Mouse (Mus musculus) layer of hippocampus, postnatal 25 days (tissue): ENCODE results near the gene Larp1. TPM values are rescaled to one million over a fixed set of nuclear protein-coding genes. Genes with fewer than 3 reads are reported as not detected.
A peak's percentile ranks its signal among the peaks of the same experiment; 100 is the strongest.

Experiments used
- DNase-seq, 2 experiments: peaks; one replicate each; pipeline ENCODE4 v3.0.0; 2022; ENCODE audit warnings: mixed read lengths in 2 of 2, low spot score in 1 of 2; ENCODE audit errors: extremely low spot score in 1 of 2
- total RNA-seq, 2 experiments: library from RNA; stranded (reverse); gene quantifications; 2 replicates each; pipeline ENCODE4 v1.2.3; 2021

The Larp1 gene
- total RNA-seq, 2 experiments from 2014 or later: 84.6 to 93.1 TPM

GRCm38 (mm10) chr11:57998872-57999271, 10.0 kb upstream of the Larp1 start:
- DNase-seq: no peak

GRCm38 (mm10) chr11:58003126-58003525, 5.7 kb upstream of the Larp1 start:
- no peak for DNase-seq

GRCm38 (mm10) chr11:58003734-58004133, 5.1 kb upstream of the Larp1 start:
- no peak for DNase-seq

DNA sequence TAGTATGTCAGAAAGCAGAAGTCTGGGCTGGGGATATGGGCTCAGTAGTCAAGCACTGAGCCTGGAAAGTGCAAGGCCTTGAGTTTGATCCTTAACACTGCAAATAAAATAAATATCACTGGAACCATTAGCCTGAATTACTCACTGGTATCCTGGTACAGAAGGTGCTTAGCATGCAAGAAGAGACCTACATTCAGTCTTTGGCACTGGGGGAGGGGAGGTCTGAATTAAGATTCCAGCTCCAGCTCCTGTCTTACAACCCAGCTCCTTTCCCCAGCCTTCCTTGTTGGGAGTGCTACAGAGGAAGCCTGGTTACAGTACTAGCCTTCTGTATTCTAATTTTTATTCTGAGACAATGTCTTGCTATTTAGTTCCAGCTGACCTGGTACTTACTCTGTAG, 3.8 kb upstream of the Larp1 start:
- no peak for DNase-seq

GRCm38 (mm10) chr11:58008013-58008412, 851 bp upstream of the Larp1 start:
- no peak for DNase-seq

DNA sequence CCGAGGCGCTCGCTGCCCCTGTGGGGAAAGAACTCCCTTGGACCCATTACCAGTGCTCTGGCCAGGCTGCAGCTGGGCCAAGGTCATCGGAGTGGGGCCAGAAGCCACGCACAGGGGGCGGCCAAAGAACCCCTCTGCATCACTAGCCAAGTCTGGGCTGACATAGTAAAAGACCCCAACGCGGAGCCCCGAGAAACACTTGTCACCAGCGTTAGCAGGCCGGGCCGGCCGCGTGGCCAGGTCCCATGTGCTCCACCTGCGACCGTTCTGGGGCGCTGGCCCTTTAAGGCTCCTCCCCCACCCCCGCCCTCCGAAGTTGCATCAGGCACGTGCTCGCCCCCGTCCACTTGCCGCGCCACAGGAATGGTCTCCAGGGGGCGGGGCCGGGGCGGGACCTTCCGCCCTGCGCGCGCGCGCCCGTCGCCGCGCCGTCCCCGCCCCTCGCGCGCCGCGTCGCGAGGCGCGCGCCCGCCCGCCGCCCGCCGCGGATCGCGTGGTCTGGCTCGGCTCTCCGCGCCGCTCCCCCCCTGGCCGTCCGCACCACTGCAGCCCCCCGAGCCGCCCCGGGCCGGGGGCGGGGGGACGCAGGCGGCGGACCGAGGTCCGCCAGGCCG, 320 bp upstream of the Larp1 start:
- DNase-seq: peak; percentile 59 to 66

DNA sequence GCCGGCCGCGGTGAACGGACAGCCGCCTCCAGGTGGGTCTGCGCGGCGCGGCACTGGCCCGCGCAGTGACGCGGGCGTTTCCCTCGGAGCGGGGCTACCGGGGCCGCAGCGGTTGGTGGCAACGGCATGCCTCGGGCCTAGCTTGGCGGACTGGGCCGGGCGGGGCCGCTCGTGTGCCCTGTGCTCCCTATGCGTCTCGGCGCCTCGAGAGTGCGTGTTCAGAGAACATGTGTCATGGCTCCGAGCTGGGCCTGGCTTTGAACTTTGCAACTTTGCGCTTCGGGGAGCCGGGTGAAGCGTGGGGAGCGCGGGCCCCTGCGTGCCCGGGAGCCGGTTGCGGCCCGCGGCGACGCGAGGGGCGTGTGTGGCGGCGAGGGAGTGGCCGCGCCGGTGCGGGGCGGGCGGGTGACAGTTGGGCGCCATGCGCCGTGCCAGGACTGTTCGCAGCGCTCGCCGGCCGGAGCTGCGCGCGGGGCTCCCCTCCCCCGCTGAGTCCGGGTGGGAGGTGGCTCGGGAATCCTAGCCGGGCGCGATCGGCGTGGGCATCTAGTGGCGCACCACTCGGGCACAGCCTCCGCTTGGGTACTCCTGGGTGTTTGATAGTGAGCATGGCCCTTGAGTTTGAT, 765 bp downstream of the Larp1 start:
- peak; percentile 44 to 57 for DNase-seq

GRCm38 (mm10) chr11:58010226-58010781, 1.4 kb downstream of the Larp1 start:
- DNase-seq: no peak

DNA sequence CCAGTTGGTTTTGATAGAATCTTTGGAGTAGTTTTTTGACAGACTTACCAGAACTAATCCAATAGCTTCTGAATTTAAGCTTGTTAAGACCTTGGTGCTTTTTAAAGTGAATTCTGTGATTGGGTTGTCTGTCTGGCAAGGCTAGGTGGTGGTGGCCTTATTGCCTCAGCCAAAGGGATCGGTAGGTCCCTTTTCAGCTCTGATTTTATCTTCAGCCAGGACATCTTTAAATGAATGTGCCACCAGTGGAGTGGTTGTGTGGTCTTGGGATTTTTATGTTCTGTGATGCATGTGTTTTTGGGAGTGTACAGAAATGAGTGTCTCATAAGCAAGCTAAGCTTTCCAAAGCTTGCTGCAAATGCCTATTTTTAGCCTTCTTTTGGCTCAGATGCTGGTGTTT, 2.1 kb downstream of the Larp1 start:
- no peak for DNase-seq

DNA sequence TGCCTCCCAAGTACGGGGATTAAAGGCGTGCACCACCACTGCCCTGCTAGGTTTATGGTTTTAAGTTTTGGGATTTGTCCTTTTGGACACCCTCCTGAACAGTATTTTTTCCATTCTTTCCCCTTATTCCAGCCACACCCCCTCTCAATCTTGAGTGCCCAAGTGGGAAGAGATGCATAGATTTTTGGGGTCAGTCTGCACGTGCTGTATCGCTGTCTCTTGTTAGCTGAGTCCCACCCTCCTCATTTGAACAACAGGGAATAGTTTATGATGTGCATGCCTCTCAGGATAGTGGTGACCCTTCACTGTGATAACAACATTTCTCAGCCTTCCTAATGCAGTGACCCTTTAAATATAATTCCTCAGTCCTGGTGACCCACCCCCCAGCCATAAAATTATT, 2.9 kb downstream of the Larp1 start:
- DNase-seq: no peak

- no peak for DNase-seq
Measured at GRCm38 (mm10) chr11:58012674-58013073, 3.8 kb downstream of the Larp1 start.

GRCm38 (mm10) chr11:58013100-58013499, 4.2 kb downstream of the Larp1 start:
- no peak for DNase-seq

DNA sequence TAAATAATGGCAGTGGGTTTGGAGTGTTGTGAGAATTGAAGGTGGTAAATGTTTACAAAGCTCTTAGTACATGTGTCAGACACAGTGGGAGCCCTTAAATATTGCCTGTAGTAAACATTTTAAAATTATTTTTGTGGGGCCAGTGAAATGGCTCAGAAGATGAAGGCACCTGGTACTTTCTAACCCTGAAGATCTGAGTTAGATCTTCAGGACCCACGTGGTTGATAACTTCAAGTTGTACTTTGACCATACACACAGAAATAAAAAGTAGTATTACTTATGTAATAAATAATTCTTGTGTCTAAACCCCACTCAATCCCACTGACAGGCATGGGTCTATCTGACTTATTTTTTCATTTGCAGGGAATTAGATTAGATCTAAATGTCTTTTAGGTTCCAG, 5.7 kb downstream of the Larp1 start:
- DNase-seq: no peak

GRCm38 (mm10) chr11:58015339-58015738, 6.5 kb downstream of the Larp1 start:
- DNase-seq: no peak

GRCm38 (mm10) chr11:58016371-58016770, 7.5 kb downstream of the Larp1 start:
- no peak for DNase-seq

- no peak for DNase-seq
Measured at GRCm38 (mm10) chr11:58017422-58017821, 8.6 kb downstream of the Larp1 start.

DNA sequence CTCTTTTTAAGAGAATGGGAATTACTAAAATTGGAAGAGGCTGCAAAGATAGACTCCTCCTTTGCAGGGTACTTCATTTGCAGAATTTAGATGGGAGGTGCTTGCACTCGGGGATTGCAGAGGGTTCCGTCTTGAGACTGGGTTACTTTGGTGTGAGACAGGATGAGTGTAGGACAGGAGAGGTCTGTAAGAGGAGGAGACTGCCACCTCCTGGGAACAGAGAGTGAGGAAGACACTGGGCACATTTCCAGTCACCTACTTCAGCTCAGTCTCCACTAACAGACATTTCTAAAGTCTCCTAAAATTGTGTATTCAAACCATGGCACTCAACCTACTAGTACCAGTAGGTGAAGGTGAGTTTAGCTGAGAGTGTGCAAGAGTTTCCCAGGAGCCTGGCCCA, 9.4 kb downstream of the Larp1 start:
- DNase-seq: no peak

GRCm38 (mm10) chr11:58018701-58019100, 9.8 kb downstream of the Larp1 start:
- DNase-seq: no peak

DNA sequence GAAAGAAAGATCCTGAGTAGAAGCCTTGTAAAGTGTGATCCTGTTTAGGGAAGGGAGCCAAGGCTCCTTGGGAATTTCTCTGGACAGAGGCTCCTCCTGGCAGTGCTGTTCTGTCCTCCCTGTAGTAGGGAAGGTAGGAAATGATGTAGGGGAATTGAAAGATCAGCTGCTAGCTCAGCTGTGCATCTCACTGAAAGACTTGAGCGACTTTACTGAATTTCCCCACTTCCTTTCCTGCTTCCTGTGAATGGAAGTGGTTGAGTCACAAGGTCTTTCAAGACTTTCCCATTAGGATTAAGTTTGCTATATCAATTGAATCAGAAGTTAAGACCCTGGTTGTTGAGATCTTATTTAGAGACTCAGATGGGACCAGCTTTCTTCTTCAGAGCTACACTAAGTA, 12.2 kb downstream of the Larp1 start:
- no peak for DNase-seq

DNA sequence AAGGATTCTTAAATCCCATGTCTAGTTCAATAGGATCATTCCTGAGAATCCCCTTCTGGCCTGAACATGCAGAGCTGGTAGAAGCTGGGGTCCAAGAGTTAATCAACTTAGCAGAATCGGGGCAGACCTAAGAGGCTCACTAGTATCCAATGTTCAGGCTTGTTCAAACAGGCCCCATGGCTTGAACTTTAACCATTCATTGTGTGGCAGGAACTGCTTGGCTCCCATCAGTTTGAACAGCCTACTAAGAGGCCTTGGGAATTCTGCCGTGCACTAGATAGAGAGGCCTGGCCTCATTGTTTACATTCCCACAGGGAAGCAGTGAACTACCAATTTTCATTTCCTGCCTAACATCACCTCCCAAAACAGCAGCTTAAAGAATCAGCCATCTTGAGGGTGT, 12.8 kb downstream of the Larp1 start:
- no peak for DNase-seq

DNA sequence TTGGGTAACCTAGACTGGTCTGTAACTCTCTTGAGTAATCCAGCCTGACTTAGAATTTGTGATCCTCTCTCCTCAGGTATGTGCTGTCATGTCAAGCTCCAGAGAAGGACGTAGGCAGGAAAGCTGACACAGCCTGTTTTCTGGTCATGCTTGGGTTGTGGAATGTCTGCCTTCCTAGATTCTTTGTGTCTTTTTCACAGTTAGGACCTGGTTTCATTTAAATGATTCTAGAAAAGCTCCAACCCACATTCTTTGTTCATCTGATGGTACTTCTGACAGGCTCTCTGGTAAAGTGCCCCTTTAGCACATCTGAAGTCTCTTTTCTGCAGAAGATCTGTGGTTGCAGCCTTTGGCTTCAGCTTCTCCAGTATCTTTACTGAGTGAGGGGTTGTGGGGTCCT, 15.4 kb downstream of the Larp1 start:
- no peak for DNase-seq

DNA sequence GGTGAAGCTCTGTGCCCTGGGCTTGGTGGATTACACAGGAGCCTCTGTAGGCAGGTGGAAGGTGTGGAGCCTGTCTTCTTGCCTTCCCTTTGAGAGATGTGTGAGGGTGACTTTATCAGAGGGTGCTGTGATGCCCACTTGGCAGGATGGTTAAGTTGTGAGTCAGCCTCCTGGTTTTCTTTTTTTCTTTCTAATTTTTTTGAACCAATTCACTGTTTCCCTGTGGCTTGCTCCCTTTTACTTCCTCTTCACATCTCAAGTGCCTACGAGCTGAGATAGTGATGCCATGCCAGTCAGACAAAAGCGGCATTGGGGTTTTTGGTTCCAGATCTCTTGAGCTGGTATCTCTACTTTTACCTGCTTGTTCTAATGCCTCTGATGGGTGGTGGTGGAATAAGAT, 15.8 kb downstream of the Larp1 start:
- no peak for DNase-seq
